Mouse (Mus musculus): ENCODE results near the gene Wfdc1.
A peak's percentile ranks its signal among the peaks of the same experiment; 100 is the strongest.

Wfdc1 gene

GRCm38 (mm10) chr8:119639798-119640197 lies 26.4 kb upstream of the Wfdc1 start:
- no peak for DNase-seq (ENCODE audit: low spot score)

- DNase-seq (ENCODE audit: low spot score), result no peak
Measured at GRCm38 (mm10) chr8:119641058-119641457, 25.1 kb upstream of the Wfdc1 start.

- DNase-seq (ENCODE audit: low spot score), result no peak
Measured at GRCm38 (mm10) chr8:119642960-119643359, 23.2 kb upstream of the Wfdc1 start.

- DNase-seq (ENCODE audit: low spot score), result no peak
Measured at GRCm38 (mm10) chr8:119644429-119644960, 21.7 kb upstream of the Wfdc1 start.

- DNase-seq (ENCODE audit: low spot score), result no peak
Measured at GRCm38 (mm10) chr8:119644981-119645597, 21.1 kb upstream of the Wfdc1 start.

GRCm38 (mm10) chr8:119646197-119646596 lies 20.0 kb upstream of the Wfdc1 start:
- no peak for DNase-seq (ENCODE audit: low spot score)

GRCm38 (mm10) chr8:119646846-119647245 lies 19.3 kb upstream of the Wfdc1 start:
- no peak for DNase-seq (ENCODE audit: low spot score)

GRCm38 (mm10) chr8:119651324-119651723 lies 14.8 kb upstream of the Wfdc1 start:
- peak; percentile 52 for DNase-seq (ENCODE audit: low spot score)

GRCm38 (mm10) chr8:119656709-119657464 lies 9.3 kb upstream of the Wfdc1 start:
- no peak for DNase-seq (ENCODE audit: low spot score)

GRCm38 (mm10) chr8:119661081-119661480 lies 5.1 kb upstream of the Wfdc1 start:
- DNase-seq (ENCODE audit: low spot score), result peak; percentile 87

- DNase-seq (ENCODE audit: low spot score), result no peak
Measured at GRCm38 (mm10) chr8:119661892-119662291, 4.3 kb upstream of the Wfdc1 start.

GRCm38 (mm10) chr8:119663440-119663839 lies 2.7 kb upstream of the Wfdc1 start:
- DNase-seq (ENCODE audit: low spot score), result no peak

GRCm38 (mm10) chr8:119665270-119665669 lies 895 bp upstream of the Wfdc1 start:
- DNase-seq (ENCODE audit: low spot score), result peak; percentile 65

GRCm38 (mm10) chr8:119668447-119668846 lies 2.3 kb downstream of the Wfdc1 start:
- no peak for DNase-seq (ENCODE audit: low spot score)

GRCm38 (mm10) chr8:119669284-119669683 lies 3.1 kb downstream of the Wfdc1 start:
- no peak for DNase-seq (ENCODE audit: low spot score)

- DNase-seq (ENCODE audit: low spot score), result peak; percentile 67
Measured at GRCm38 (mm10) chr8:119670419-119671091, 4.4 kb downstream of the Wfdc1 start.

- DNase-seq (ENCODE audit: low spot score), result no peak
Measured at GRCm38 (mm10) chr8:119673976-119674555, 7.9 kb downstream of the Wfdc1 start.

GRCm38 (mm10) chr8:119675457-119675856 lies 9.3 kb downstream of the Wfdc1 start:
- DNase-seq (ENCODE audit: low spot score), result no peak

GRCm38 (mm10) chr8:119676389-119676788 lies 10.2 kb downstream of the Wfdc1 start:
- DNase-seq (ENCODE audit: low spot score), result peak; percentile 86

- DNase-seq (ENCODE audit: low spot score), result no peak
Measured at GRCm38 (mm10) chr8:119678138-119678843, 12.1 kb downstream of the Wfdc1 start.

GRCm38 (mm10) chr8:119679184-119679583 lies 13.0 kb downstream of the Wfdc1 start:
- no peak for DNase-seq (ENCODE audit: low spot score)

GRCm38 (mm10) chr8:119690602-119691001 lies 24.4 kb downstream of the Wfdc1 start:
- DNase-seq (ENCODE audit: low spot score), result no peak
